Mouse (Mus musculus): ENCODE data around the gene Rims1. TPM values are rescaled to one million over a fixed set of nuclear protein-coding genes. Genes with fewer than 3 reads are reported as not detected.

The Rims1 gene
- total and polyA plus RNA-seq, 2 experiments from 2014 or later = 26.2 to 65.5 TPM

DNA sequence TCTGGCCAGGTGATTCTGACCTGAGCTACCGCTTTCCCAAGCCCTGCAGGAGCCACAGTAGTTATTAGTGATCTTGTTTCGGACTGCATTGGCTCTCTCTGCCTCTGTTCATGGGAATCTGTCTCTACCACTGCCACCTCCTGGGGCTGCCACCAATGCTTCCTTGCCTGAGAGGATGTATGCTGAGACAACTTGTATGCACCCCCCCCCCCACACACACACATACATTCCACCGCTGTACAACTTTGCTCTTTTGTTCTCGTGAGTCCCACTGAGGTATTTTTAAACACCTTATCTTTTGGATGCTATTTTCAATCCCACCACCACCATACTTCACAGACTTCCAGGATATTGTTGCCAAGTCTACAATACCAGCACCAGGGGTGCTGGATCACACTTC is 122.3 kb downstream of the Rims1 start:
- ATAC-seq (ENCODE audit: low FRiP score) (no peak), DNase-seq (ENCODE audit: low spot score) (no peak)
- 74% methylated on average over 4 of the region's 4 CpGs for WGBS
- Histone ChIP-seq H3K4me2 (ENCODE audit: low read depth, low read length, poor library complexity, severe bottlenecking) (no peak overlapping the region), H3K9ac (replicated peaks; ENCODE audit: low read length, poor library complexity, severe bottlenecking) (no peak overlapping the region), H3K27ac (ENCODE audit: low read depth, low read length) (no peak overlapping the region), H3K4me3 (ENCODE audit: low read depth, low read length) (no peak overlapping the region), H3K27me3 (ENCODE audit: insufficient read depth, low read length) (no peaks in the 10 kb centered on the region), H3K36me3 (ENCODE audit: insufficient read depth, low read length) (no peaks in the 10 kb centered on the region), H3K9me3 (ENCODE audit: low read length) (no peaks in the 10 kb centered on the region), H3K4me1 (ENCODE audit: insufficient read depth, low read length) (no peaks in the 10 kb centered on the region)
- TF ChIP-seq CTCF (IDR thresholded peaks at IDR 0.05) = no peak

DNA sequence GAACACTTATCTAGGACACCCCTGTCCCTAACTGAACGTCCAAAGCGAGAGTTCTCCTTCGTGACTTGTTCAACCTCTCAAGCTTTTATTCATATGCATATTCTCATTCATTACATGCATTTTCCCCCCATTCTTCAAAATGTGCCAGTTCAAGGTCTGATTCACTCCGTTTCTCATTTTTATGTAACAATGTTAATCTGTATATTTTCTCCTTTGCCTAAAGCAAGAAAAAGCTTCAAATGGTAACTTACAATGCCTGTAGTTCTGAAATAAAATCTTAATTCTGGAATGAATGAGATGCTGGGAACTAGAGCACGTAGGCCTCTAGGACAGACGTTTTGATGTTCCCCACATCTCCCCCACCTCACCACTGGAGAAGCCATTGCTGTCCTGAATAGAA is 141.6 kb downstream of the Rims1 start:
- Histone ChIP-seq H3K36me3 (ENCODE audit: insufficient read depth, low read length) (no peaks in the 10 kb centered on the region), H3K27ac (ENCODE audit: low read depth, low read length) (no peak overlapping the region), H3K9me3 (ENCODE audit: low read length) (no peaks in the 10 kb centered on the region), H3K4me3 (ENCODE audit: low read depth, low read length) (no peak overlapping the region), H3K4me2 (ENCODE audit: low read depth, low read length, poor library complexity, severe bottlenecking) (no peak overlapping the region), H3K27me3 (ENCODE audit: insufficient read depth, low read length) (no peaks in the 10 kb centered on the region), H3K9ac (replicated peaks; ENCODE audit: low read length, poor library complexity, severe bottlenecking) (no peak overlapping the region), H3K4me1 (ENCODE audit: insufficient read depth, low read length) (no peaks in the 10 kb centered on the region)
- no peak for TF ChIP-seq CTCF (IDR thresholded peaks at IDR 0.05)
- DNase-seq (ENCODE audit: low spot score) = no peak
- 70% methylated on average over 6 of the region's 6 CpGs for WGBS
- no peak for ATAC-seq (ENCODE audit: low FRiP score)

DNA sequence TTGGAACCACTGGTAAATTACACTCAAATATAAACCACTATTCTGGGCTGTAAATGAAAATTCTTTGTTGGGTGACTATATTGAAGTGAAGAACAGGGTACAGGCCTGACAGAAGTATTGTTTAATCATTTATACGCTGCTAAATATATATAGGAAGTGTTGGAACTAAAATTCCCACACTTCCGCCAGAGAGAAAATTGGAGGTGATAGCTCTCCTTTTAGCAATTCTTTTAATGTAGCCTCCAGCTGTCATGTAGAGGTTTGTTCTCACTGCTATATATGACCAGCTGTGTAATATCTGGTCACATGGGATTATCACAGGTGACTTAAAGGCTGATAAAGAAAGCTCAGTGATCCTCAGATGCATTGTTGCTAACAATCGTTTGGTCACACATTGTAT is 144.0 kb downstream of the Rims1 start:
- H3K27ac ChIP-seq (ENCODE audit: low read depth, low read length) = no peak overlapping the region
- WGBS = 81% methylated on average over 3 of the region's 3 CpGs
- H3K4me2 ChIP-seq (ENCODE audit: low read depth, low read length, poor library complexity, severe bottlenecking) = no peak overlapping the region
- H3K27me3 ChIP-seq (ENCODE audit: insufficient read depth, low read length) = no peaks in the 10 kb centered on the region
- no peak for TF ChIP-seq CTCF (IDR thresholded peaks at IDR 0.05)
- ATAC-seq (ENCODE audit: low FRiP score) = no peak
- no peaks in the 10 kb centered on the region for H3K4me1 ChIP-seq (ENCODE audit: insufficient read depth, low read length)
- no peak overlapping the region for H3K9ac ChIP-seq (replicated peaks; ENCODE audit: low read length, poor library complexity, severe bottlenecking)
- H3K36me3 ChIP-seq (ENCODE audit: insufficient read depth, low read length) = no peaks in the 10 kb centered on the region
- DNase-seq (ENCODE audit: low spot score) = no peak
- no peak overlapping the region for H3K4me3 ChIP-seq (ENCODE audit: low read depth, low read length)
- H3K9me3 ChIP-seq (ENCODE audit: low read length) = no peaks in the 10 kb centered on the region

DNA sequence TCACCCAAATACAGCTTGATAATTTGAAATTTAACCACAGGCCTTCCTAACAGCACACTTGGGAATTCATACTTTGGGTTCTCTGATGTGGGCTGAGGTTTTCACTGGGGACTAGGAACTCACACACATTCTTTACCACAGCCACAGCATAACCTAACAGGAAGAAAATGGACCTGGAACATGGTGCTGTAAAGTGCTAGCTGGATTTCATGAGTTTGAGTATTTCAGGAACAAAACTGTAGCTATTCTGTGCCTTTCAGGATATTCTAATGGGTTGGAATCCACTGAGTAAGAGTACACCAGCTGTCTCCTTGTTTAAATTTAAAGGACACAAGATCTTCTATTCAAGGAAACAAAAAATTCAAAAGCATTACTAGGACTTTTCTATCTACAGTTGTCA is 149.8 kb downstream of the Rims1 start:
- H3K4me2 ChIP-seq (ENCODE audit: low read depth, low read length, poor library complexity, severe bottlenecking) = no peak overlapping the region
- no peak overlapping the region for H3K9ac ChIP-seq (replicated peaks; ENCODE audit: low read length, poor library complexity, severe bottlenecking)
- no peaks in the 10 kb centered on the region for H3K9me3 ChIP-seq (ENCODE audit: low read length)
- no peak overlapping the region for H3K27ac ChIP-seq (ENCODE audit: low read depth, low read length)
- no peak for TF ChIP-seq CTCF (IDR thresholded peaks at IDR 0.05)
- ATAC-seq (ENCODE audit: low FRiP score) (no peak), DNase-seq (ENCODE audit: low spot score) (no peak)
- no peaks in the 10 kb centered on the region for H3K36me3 ChIP-seq (ENCODE audit: insufficient read depth, low read length)
- H3K4me3 ChIP-seq (ENCODE audit: low read depth, low read length) = no peak overlapping the region
- H3K4me1 ChIP-seq (ENCODE audit: insufficient read depth, low read length) = no peaks in the 10 kb centered on the region
- H3K27me3 ChIP-seq (ENCODE audit: insufficient read depth, low read length) = no peaks in the 10 kb centered on the region

DNA sequence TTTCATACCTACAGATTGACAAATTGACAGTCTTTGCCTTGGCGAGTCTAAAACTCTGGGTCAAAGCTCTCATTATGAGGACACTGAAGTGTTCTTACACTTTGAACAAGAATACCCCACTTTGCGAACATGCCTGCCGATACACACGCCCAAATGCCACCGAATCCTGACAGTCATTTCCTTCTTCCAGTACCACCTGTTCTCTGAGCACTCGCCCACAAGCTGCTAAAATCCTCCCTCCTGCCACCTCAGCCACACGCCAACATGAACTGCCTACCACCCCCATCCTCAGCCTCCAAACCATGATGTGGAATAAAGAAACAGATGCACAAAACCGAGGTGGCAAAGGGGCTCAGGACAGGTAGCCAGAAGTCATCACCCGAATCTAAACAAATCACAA is 150.9 kb downstream of the Rims1 start:
- TF ChIP-seq CTCF (IDR thresholded peaks at IDR 0.05) = no peak
- ATAC-seq (ENCODE audit: low FRiP score) = no peak
- no peaks in the 10 kb centered on the region for H3K27me3 ChIP-seq (ENCODE audit: insufficient read depth, low read length)
- no peak overlapping the region for H3K4me2 ChIP-seq (ENCODE audit: low read depth, low read length, poor library complexity, severe bottlenecking)
- no peaks in the 10 kb centered on the region for H3K4me1 ChIP-seq (ENCODE audit: insufficient read depth, low read length)
- WGBS = 90% methylated on average over 9 of the region's 9 CpGs
- no peak for DNase-seq (ENCODE audit: low spot score)
- no peak overlapping the region for H3K27ac ChIP-seq (ENCODE audit: low read depth, low read length)
- no peak overlapping the region for H3K4me3 ChIP-seq (ENCODE audit: low read depth, low read length)
- H3K9ac ChIP-seq (replicated peaks; ENCODE audit: low read length, poor library complexity, severe bottlenecking) = no peak overlapping the region
- H3K9me3 ChIP-seq (ENCODE audit: low read length) = no peaks in the 10 kb centered on the region
- no peaks in the 10 kb centered on the region for H3K36me3 ChIP-seq (ENCODE audit: insufficient read depth, low read length)

DNA sequence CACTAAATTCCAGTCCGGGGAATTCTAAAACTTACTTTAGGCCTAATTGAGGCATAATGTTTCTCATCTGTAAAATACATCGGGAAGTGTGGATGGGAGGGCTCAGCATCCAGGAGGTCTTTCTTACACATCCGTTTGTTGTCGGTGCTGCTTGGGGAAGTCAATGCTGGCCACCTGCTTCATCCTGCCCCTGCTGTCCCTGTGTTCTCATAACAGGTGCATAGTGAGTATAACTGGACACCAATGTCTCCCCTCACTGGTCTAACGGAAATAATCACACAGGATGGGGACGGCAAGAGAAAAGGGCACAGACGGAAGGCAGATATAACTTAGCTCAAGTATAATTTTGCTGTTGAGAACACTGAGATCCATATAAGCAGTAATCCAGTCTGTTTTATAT is 155.2 kb downstream of the Rims1 start:
- Histone ChIP-seq H3K4me1 (ENCODE audit: insufficient read depth, low read length) (no peaks in the 10 kb centered on the region), H3K9ac (replicated peaks; ENCODE audit: low read length, poor library complexity, severe bottlenecking) (no peak overlapping the region), H3K9me3 (ENCODE audit: low read length) (no peaks in the 10 kb centered on the region), H3K27me3 (ENCODE audit: insufficient read depth, low read length) (no peaks in the 10 kb centered on the region), H3K36me3 (ENCODE audit: insufficient read depth, low read length) (no peaks in the 10 kb centered on the region), H3K27ac (ENCODE audit: low read depth, low read length) (no peak overlapping the region), H3K4me2 (ENCODE audit: low read depth, low read length, poor library complexity, severe bottlenecking) (no peak overlapping the region), H3K4me3 (ENCODE audit: low read depth, low read length) (no peak overlapping the region)
- DNase-seq (ENCODE audit: low spot score) (no peak), ATAC-seq (ENCODE audit: low FRiP score) (no peak)
- 73% methylated on average over 7 of the region's 7 CpGs for WGBS
- no peak for TF ChIP-seq CTCF (IDR thresholded peaks at IDR 0.05)

DNA sequence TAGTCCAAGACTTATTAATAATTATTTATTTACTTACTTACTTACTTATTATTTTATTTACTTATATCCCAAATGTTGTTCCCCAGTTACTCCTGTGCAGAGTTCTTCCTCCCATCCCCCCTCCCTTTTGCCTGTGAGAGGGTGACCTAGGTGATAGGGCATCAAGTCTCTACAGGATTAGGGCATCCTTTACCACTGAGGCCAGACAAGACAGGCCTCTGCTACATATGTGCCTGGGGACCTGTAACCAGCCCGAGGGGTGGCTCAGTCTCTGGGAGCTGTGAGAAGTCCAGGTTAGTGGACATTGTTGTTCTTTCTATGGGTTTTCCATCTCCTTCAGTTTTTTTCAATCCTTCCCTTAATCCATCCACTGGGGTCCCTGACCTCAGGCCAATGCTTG is 156.4 kb downstream of the Rims1 start:
- H3K9ac ChIP-seq (replicated peaks; ENCODE audit: low read length, poor library complexity, severe bottlenecking) = no peak overlapping the region
- H3K4me1 ChIP-seq (ENCODE audit: insufficient read depth, low read length) = no peaks in the 10 kb centered on the region
- H3K27me3 ChIP-seq (ENCODE audit: insufficient read depth, low read length) = no peaks in the 10 kb centered on the region
- H3K36me3 ChIP-seq (ENCODE audit: insufficient read depth, low read length) = no peaks in the 10 kb centered on the region
- H3K4me2 ChIP-seq (ENCODE audit: low read depth, low read length, poor library complexity, severe bottlenecking) = no peak overlapping the region
- no peak for TF ChIP-seq CTCF (IDR thresholded peaks at IDR 0.05)
- WGBS = 86% methylated on average over 1 of the region's 1 CpGs
- ATAC-seq (ENCODE audit: low FRiP score) = no peak
- no peak overlapping the region for H3K27ac ChIP-seq (ENCODE audit: low read depth, low read length)
- no peak overlapping the region for H3K4me3 ChIP-seq (ENCODE audit: low read depth, low read length)
- no peaks in the 10 kb centered on the region for H3K9me3 ChIP-seq (ENCODE audit: low read length)
- no peak for DNase-seq (ENCODE audit: low spot score)
